Mouse (Mus musculus) lung, postnatal 0 days (tissue): ENCODE measurements at regions not wholly inside any gene's neighbourhood (a gene's known extent, or its start where the extent isn't known, plus 50 kb on each side); places are given as distances from the start of the nearest gene placed in this dataset.

Experiments
- ATAC-seq: fragments of 200-750 bp; cut with Nextera tagmentation; 2 replicates; pipeline ENCODE4 v1.8.0; 2017; ENCODE audit warnings: moderate library complexity
- DNase-seq: peaks from one replicate; pipeline ENCODE4 v3.0.0-alpha.2; 2016; ENCODE audit warnings: low spot score
- H3K27ac ChIP-seq: fragments of 300-500 bp; sonication (generic); 2 replicates; pipeline ENCODE4 v1.5.1; 2014; ENCODE audit warnings: antibody characterized with exemption, mild to moderate bottlenecking, low read length, mixed read lengths
- H3K27me3 ChIP-seq: fragments of 300-500 bp; sonication (generic); replicated peaks from 2 replicates; pipeline ENCODE4 v1.6.1; 2014; ENCODE audit warnings: low read length, mixed read lengths; ENCODE audit not compliant: insufficient read depth
- H3K36me3 ChIP-seq: fragments of 300-500 bp; sonication (generic); 2 replicates; pipeline ENCODE4 v1.6.1; 2014; ENCODE audit warnings: low read length, mixed read lengths; ENCODE audit not compliant: insufficient read depth
- H3K4me1 ChIP-seq: fragments of 300-500 bp; sonication (generic); 2 replicates; pipeline ENCODE4 v1.6.1; 2014; ENCODE audit warnings: antibody characterized with exemption, low read depth, low read length, mixed read lengths; ENCODE audit not compliant: insufficient read depth
- H3K4me2 ChIP-seq: fragments of 300-500 bp; sonication (generic); replicated peaks from 2 replicates; pipeline ENCODE4 v1.6.1; 2014; ENCODE audit warnings: low read depth, mild to moderate bottlenecking, low read length, moderate library complexity, mixed read lengths
- H3K4me3 ChIP-seq: fragments of 300-500 bp; sonication (generic); 2 replicates; pipeline ENCODE4 v1.5.1; 2014; ENCODE audit warnings: low read depth, low read length
- H3K9ac ChIP-seq: fragments of 300-500 bp; sonication (generic); replicated peaks from 2 replicates; pipeline ENCODE4 v1.6.1; 2014; ENCODE audit warnings: low read depth, mild to moderate bottlenecking
- H3K9me3 ChIP-seq: fragments of 300-500 bp; sonication (generic); 2 replicates; pipeline ENCODE4 v1.6.1; 2016; ENCODE audit warnings: low read length, mixed read lengths
- CTCF ChIP-seq: IDR thresholded peaks from 2 replicates; pipeline ENCODE4 v1.5.1; 2016; ENCODE audit warnings: antibody characterized with exemption, mild to moderate bottlenecking
- EP300 ChIP-seq: IDR thresholded peaks from 2 replicates; pipeline ENCODE4 v1.6.1; 2016; ENCODE audit warnings: antibody characterized with exemption, mild to moderate bottlenecking, control low read depth
- WGBS: fragments of 180-500 bp; shearing (Covaris S2); extraction: QIAGEN DNeasy Blood & Tissue Kit; methylation state at CpG from one replicate; pipeline ENCODE4 v1.1.7; 2014; 5-methylcytosine and 5-hydroxymethylcytosine counted together

DNA sequence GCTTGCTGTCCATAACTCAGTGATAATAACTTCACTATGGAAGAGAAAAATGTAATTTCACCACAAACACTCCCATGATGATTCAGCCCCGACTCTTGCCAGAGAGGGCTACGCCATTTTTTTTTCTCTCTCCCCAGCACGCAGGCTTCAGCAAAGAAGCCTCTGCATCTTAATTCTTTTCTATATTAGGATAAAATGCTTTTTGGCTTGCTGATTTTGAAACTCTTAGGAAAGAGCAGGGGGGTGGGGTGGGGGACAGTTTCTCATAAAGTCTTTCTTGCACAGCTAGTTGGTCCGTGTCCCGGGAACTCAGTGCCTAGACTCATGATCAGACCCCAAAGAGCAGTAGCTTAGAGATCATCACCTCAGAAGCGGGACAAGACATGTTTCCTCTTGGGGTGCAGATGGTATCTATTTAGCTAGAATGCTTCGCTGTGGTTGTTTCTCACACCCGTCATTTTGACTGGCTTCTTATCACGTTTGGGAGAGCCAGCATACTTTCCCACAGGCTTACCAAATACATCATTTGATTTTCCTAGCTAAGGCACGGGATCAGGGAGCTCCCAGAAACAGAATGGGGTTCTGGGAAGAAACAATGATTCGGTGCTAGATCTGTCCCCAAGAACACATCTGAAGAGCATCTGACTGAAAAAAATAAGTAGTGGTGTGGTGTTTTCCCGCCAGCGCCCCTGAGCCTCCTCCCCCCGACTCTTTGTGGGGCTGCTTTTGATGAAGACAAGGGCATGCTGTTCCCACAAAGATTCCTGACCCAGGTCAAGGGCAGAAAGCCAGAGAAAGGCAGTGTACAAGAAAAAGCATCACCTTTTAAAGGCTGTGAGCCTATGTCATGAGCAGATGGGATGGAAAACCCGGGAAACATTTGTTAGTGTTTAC lies 483.6 kb upstream of the Id4 start:
- DNase-seq (peak; percentile 81), ATAC-seq (peak; percentile 80)
- H3K27ac ChIP-seq, result peak overlapping the region; percentile 68
- TF ChIP-seq EP300 (no peak), CTCF (no peak)
- no peaks in the 10 kb centered on the region for H3K36me3 ChIP-seq
- H3K27me3 ChIP-seq, result no peaks in the 10 kb centered on the region
- H3K4me1 ChIP-seq, result no peaks in the 10 kb centered on the region
- 41% methylated on average over 15 of the region's 15 CpGs for WGBS
- no peak overlapping the region for H3K9ac ChIP-seq
- peak overlapping the region; percentile 39 for H3K4me2 ChIP-seq
- H3K9me3 ChIP-seq, result no peaks in the 10 kb centered on the region
- H3K4me3 ChIP-seq, result no peak overlapping the region

DNA sequence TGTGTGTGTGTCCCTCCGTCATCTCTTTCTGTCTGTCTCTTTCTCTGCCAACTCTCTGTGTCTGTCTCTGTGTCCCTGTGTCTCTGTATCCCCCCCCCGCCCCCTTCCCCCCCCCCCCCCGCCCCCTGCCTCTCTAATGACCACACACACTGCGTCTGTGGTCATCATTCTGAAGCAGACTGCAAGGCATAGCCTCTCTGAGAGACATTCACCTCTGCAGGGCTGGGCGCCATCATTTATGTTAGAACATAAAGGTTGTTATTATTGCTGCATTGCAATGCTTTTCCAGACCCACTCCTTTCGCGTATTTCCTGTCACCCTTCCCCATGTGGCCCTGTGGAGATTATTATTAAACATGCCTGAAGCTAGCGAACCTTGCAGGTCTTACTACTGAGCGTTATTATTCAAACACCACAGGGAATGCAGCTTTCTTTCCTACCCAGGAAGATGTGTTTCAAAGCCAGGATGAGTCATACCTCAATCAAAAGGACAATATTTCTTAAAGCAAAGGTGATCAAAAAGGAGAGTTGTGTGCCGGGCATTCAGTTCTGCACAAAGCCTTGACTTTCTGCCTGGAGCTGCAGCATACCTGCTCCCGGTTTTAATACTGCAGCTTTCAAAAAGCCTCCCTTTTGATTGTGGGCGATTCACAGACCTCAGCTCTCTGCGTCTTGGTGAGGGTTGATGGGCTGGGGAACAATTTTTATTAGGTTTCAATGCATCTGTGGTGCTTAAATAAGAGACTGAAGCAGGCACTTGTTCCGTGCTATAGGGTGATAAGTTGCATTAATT lies 482.6 kb upstream of the Id4 start:
- Histone ChIP-seq H3K36me3 (no peaks in the 10 kb centered on the region), H3K27me3 (no peaks in the 10 kb centered on the region), H3K9ac (no peak overlapping the region), H3K4me2 (no peak overlapping the region), H3K4me1 (no peaks in the 10 kb centered on the region), H3K27ac (no peak overlapping the region), H3K4me3 (no peak overlapping the region), H3K9me3 (no peaks in the 10 kb centered on the region)
- TF ChIP-seq EP300, result no peak
- TF ChIP-seq CTCF, result no peak
- ATAC-seq (no peak), DNase-seq (no peak)
- WGBS, result 67% methylated on average over 10 of the region's 14 CpGs

DNA sequence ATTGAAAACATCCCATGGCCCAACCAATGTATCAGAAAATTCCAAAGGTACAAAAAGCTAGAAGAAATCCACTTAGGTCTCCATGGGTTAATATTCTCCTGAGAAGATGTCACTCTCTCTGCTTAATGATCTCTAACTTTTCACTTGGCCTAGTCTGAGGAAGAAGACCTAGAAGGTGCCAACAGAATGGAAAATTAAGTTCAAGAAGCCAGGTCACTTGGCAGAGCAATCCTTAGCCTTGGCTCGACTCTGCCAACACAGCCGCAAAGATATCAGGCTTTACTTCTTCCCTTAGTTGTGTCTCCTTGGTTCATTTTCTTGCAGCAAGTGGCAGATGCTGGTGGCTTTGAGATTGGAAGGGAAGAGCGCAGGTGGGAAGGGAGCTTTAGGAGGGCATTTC lies 476.6 kb upstream of the Id4 start:
- Histone ChIP-seq H3K4me1 (no peaks in the 10 kb centered on the region), H3K9me3 (no peaks in the 10 kb centered on the region), H3K9ac (no peak overlapping the region), H3K4me3 (no peak overlapping the region), H3K27me3 (no peaks in the 10 kb centered on the region), H3K27ac (no peak overlapping the region), H3K4me2 (no peak overlapping the region), H3K36me3 (no peaks in the 10 kb centered on the region)
- DNase-seq (no peak), ATAC-seq (no peak)
- 86% methylated on average over 3 of the region's 3 CpGs for WGBS
- TF ChIP-seq CTCF (no peak), EP300 (no peak)

DNA sequence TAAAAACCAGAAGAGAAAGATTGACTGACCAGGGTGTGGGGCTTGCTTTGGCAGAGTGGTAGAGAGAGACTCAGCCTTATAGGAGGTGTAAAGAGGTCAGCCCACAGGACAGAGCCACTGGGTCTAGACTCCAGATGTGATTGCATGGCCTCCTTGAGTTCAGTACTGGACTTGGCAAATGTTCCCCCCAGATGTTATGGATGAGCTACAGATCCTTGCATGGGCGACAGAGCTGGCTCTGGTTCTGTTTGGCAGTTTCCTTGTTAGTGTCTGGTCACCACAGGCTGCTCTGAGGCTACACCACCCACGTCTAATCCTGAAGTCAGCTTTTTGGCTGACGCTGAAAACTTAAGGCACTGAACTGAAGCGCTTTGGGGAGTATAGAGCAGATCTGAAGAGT lies 463.2 kb upstream of the Id4 start:
- no peak overlapping the region for H3K4me2 ChIP-seq
- no peak overlapping the region for H3K4me3 ChIP-seq
- H3K27me3 ChIP-seq, result no peaks in the 10 kb centered on the region
- no peak overlapping the region for H3K27ac ChIP-seq
- ATAC-seq, result peak; percentile 80
- peak; percentile 66 for DNase-seq
- H3K36me3 ChIP-seq, result no peaks in the 10 kb centered on the region
- TF ChIP-seq EP300 (no peak), CTCF (no peak)
- 44% methylated on average over 4 of the region's 4 CpGs for WGBS
- no peaks in the 10 kb centered on the region for H3K4me1 ChIP-seq
- no peaks in the 10 kb centered on the region for H3K9me3 ChIP-seq
- no peak overlapping the region for H3K9ac ChIP-seq

DNA sequence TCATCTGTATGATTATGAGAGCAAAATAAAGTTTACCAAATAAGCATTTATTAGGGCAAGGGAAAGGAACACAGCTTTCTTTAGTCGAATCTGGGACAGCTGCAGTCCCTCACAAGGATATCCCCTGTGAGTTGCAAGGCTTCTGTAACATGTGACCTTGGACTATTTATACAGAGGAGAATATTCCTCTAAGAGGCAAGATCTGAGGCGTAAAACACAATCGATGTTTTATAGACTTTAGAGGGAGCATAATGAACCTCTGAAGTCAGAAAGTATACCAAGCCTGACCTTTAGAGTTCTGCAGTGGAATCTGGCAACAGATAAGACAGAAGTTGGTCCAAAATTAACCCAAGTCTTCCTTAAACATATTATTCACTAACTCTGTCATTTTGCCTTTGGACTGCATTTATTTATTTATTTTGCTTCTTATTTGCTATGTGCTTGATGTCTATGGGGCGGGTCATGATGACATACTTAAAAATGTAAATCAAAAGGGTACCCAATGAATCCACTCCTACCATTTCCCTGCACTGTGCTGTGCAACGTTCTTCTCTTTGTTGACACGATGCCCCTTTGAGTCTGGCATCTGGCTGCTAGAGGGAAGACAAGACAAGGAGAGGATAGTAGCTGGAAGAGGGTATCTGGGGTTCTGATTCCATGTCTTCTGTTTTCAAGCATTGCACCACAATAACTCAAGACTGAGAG lies 449.2 kb upstream of the Id4 start:
- Histone ChIP-seq H3K4me2 (no peak overlapping the region), H3K27me3 (no peaks in the 10 kb centered on the region), H3K9me3 (no peaks in the 10 kb centered on the region), H3K9ac (no peak overlapping the region), H3K4me3 (no peak overlapping the region), H3K4me1 (no peaks in the 10 kb centered on the region), H3K36me3 (no peaks in the 10 kb centered on the region), H3K27ac (no peak overlapping the region)
- DNase-seq, result peak; percentile 40
- WGBS, result 57% methylated on average over 6 of the region's 6 CpGs
- TF ChIP-seq EP300, result no peak
- TF ChIP-seq CTCF, result no peak
- ATAC-seq, result peak; percentile 57
